Mouse (Mus musculus): ENCODE results near the gene Tmem182. TPM values are rescaled to one million over a fixed set of nuclear protein-coding genes. Genes with fewer than 3 reads are reported as not detected.

The Tmem182 gene
- polyA plus RNA-seq, 1 experiment from 2014 or later, result 17.7 TPM

- Histone ChIP-seq H3K4me1 (ENCODE audit: control insufficient read depth, insufficient read depth, low read length) (no peaks in the 10 kb centered on the region), H3K9ac (ENCODE audit: low read depth, low read length) (no peak overlapping the region), H3K36me3 (ENCODE audit: control insufficient read depth, insufficient read depth, low read length) (no peaks in the 10 kb centered on the region), H3K4me2 (no peak overlapping the region), H3K27me3 (ENCODE audit: control insufficient read depth, insufficient read depth, low read length) (no peaks in the 10 kb centered on the region), H3K27ac (ENCODE audit: low read depth, low read length) (no peak overlapping the region), H3K9me3 (replicated peaks; ENCODE audit: control insufficient read depth, low read length) (no peaks in the 10 kb centered on the region), H3K4me3 (ENCODE audit: low read depth, low read length) (no peak overlapping the region)
- no peak for ATAC-seq (replicated peaks; ENCODE audit: insufficient number of reproducible peaks, low FRiP score, low TSS enrichment)
- whole genome bisulfite sequencing (ENCODE audit: insufficient replicate concordance), result 36% methylated on average over 2 of the region's 2 CpGs
Measured at GRCm38 (mm10) chr1:40880527-40880926, 75.1 kb downstream of the Tmem182 start.

DNA sequence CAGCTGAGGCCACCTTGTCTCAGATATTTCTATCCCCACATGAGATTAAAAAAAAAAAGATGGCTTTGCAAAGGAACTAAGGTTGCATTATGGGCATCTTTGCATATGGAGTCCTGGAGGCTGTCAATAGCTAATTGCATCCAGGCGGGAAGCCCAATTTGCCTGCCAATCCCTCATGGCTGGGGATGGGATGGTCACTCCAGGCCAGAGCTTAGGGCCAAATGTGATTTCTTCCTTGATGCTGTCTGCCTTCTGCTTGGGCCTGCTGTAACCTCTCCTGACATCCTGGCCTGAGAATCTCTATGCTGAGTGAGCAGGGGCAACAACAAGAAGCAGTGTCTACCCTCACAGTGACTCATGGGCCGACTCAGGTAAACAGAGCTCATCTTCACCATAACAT is 78.5 kb downstream of the Tmem182 start:
- ATAC-seq (replicated peaks; ENCODE audit: insufficient number of reproducible peaks, low FRiP score, low TSS enrichment), result no peak
- WGBS (ENCODE audit: insufficient replicate concordance), result 75% methylated on average over 2 of the region's 2 CpGs
- Histone ChIP-seq H3K9me3 (replicated peaks; ENCODE audit: control insufficient read depth, low read length) (no peaks in the 10 kb centered on the region), H3K4me3 (ENCODE audit: low read depth, low read length) (no peak overlapping the region), H3K27me3 (ENCODE audit: control insufficient read depth, insufficient read depth, low read length) (no peaks in the 10 kb centered on the region), H3K36me3 (ENCODE audit: control insufficient read depth, insufficient read depth, low read length) (no peaks in the 10 kb centered on the region), H3K27ac (ENCODE audit: low read depth, low read length) (no peak overlapping the region), H3K4me1 (ENCODE audit: control insufficient read depth, insufficient read depth, low read length) (no peaks in the 10 kb centered on the region), H3K9ac (ENCODE audit: low read depth, low read length) (no peak overlapping the region), H3K4me2 (no peak overlapping the region)

- no peaks in the 10 kb centered on the region for H3K36me3 ChIP-seq (ENCODE audit: control insufficient read depth, insufficient read depth, low read length)
- H3K4me2 ChIP-seq, result no peak overlapping the region
- no peak overlapping the region for H3K27ac ChIP-seq (ENCODE audit: low read depth, low read length)
- H3K4me1 ChIP-seq (ENCODE audit: control insufficient read depth, insufficient read depth, low read length), result no peaks in the 10 kb centered on the region
- H3K9ac ChIP-seq (ENCODE audit: low read depth, low read length), result no peak overlapping the region
- ATAC-seq (replicated peaks; ENCODE audit: insufficient number of reproducible peaks, low FRiP score, low TSS enrichment), result no peak
- H3K27me3 ChIP-seq (ENCODE audit: control insufficient read depth, insufficient read depth, low read length), result no peaks in the 10 kb centered on the region
- 73% methylated on average over 6 of the region's 6 CpGs for WGBS (ENCODE audit: insufficient replicate concordance)
- H3K4me3 ChIP-seq (ENCODE audit: low read depth, low read length), result no peak overlapping the region
- no peaks in the 10 kb centered on the region for H3K9me3 ChIP-seq (replicated peaks; ENCODE audit: control insufficient read depth, low read length)
Measured at GRCm38 (mm10) chr1:40884943-40885342, 79.5 kb downstream of the Tmem182 start.

DNA sequence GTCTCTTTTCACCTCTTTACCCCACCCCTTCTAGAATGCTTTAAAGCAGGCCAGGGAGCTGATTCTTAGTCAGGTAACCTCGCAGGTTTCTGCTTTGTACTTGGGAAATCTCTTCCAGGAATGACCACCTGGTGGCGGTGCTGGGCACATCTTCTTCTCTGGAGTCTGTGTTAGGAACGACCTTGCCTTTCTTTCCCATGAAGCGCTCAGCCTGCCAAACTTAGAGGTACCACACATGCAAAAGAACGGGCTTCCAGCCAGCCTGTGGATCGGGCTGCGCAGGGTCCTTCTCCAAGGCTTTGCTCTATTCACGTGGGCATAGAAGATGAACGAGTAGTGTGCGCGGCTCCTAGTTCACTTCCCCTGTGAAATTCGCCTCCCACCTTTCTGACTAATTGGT is 82.3 kb downstream of the Tmem182 start:
- Histone ChIP-seq H3K36me3 (ENCODE audit: control insufficient read depth, insufficient read depth, low read length) (no peaks in the 10 kb centered on the region), H3K4me2 (no peak overlapping the region), H3K27ac (ENCODE audit: low read depth, low read length) (no peak overlapping the region), H3K27me3 (ENCODE audit: control insufficient read depth, insufficient read depth, low read length) (0 out of 2 replicates have a peak, but pooled peaks cover 2% of the 10 kb centered on the region), H3K9me3 (replicated peaks; ENCODE audit: control insufficient read depth, low read length) (no peaks in the 10 kb centered on the region), H3K4me3 (ENCODE audit: low read depth, low read length) (no peak overlapping the region), H3K4me1 (ENCODE audit: control insufficient read depth, insufficient read depth, low read length) (no peaks in the 10 kb centered on the region), H3K9ac (ENCODE audit: low read depth, low read length) (no peak overlapping the region)
- WGBS (ENCODE audit: insufficient replicate concordance), result 41% methylated on average over 12 of the region's 12 CpGs
- ATAC-seq (replicated peaks; ENCODE audit: insufficient number of reproducible peaks, low FRiP score, low TSS enrichment), result no peak

- H3K4me2 ChIP-seq, result no peak overlapping the region
- 0 out of 2 replicates have a peak, but pooled peaks cover 2% of the 10 kb centered on the region for H3K27me3 ChIP-seq (ENCODE audit: control insufficient read depth, insufficient read depth, low read length)
- H3K27ac ChIP-seq (ENCODE audit: low read depth, low read length), result no peak overlapping the region
- ATAC-seq (replicated peaks; ENCODE audit: insufficient number of reproducible peaks, low FRiP score, low TSS enrichment), result no peak
- no peaks in the 10 kb centered on the region for H3K9me3 ChIP-seq (replicated peaks; ENCODE audit: control insufficient read depth, low read length)
- no peaks in the 10 kb centered on the region for H3K4me1 ChIP-seq (ENCODE audit: control insufficient read depth, insufficient read depth, low read length)
- no peak overlapping the region for H3K9ac ChIP-seq (ENCODE audit: low read depth, low read length)
- 84% methylated on average over 8 of the region's 8 CpGs for WGBS (ENCODE audit: insufficient replicate concordance)
- H3K36me3 ChIP-seq (ENCODE audit: control insufficient read depth, insufficient read depth, low read length), result no peaks in the 10 kb centered on the region
- no peak overlapping the region for H3K4me3 ChIP-seq (ENCODE audit: low read depth, low read length)
Measured at GRCm38 (mm10) chr1:40888396-40889040, 83.1 kb downstream of the Tmem182 start.

- Histone ChIP-seq H3K9ac (ENCODE audit: low read depth, low read length) (no peak overlapping the region), H3K4me2 (no peak overlapping the region), H3K4me3 (ENCODE audit: low read depth, low read length) (no peak overlapping the region), H3K36me3 (ENCODE audit: control insufficient read depth, insufficient read depth, low read length) (no peaks in the 10 kb centered on the region), H3K4me1 (ENCODE audit: control insufficient read depth, insufficient read depth, low read length) (no peaks in the 10 kb centered on the region), H3K9me3 (replicated peaks; ENCODE audit: control insufficient read depth, low read length) (no peaks in the 10 kb centered on the region), H3K27me3 (ENCODE audit: control insufficient read depth, insufficient read depth, low read length) (0 out of 2 replicates have a peak, but pooled peaks cover 2% of the 10 kb centered on the region), H3K27ac (ENCODE audit: low read depth, low read length) (no peak overlapping the region)
- no peak for ATAC-seq (replicated peaks; ENCODE audit: insufficient number of reproducible peaks, low FRiP score, low TSS enrichment)
- WGBS (ENCODE audit: insufficient replicate concordance), result 91% methylated on average over 14 of the region's 14 CpGs
Measured at GRCm38 (mm10) chr1:40889617-40890016, 84.2 kb downstream of the Tmem182 start.

DNA sequence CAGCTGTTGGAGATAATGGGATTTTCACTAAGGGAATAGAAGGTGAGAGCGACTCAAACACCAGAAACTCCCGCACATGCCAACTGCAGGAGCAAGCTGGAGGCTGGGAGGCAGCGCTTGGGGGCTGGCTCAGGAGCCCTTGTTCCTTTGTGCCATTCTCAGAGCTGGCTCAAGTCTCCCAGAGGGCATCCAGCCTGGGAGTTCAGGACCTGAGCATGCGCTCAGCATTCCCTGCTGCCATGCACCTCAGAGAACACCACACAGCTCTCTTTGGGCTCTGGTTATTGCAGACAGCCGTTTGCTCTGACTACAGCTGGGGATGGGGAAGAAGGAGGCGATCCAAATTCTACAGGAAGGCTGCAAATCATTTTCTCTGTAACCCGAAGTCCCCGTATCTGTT is 84.8 kb downstream of the Tmem182 start:
- Histone ChIP-seq H3K4me1 (ENCODE audit: control insufficient read depth, insufficient read depth, low read length) (no peaks in the 10 kb centered on the region), H3K9ac (ENCODE audit: low read depth, low read length) (no peak overlapping the region), H3K9me3 (replicated peaks; ENCODE audit: control insufficient read depth, low read length) (no peaks in the 10 kb centered on the region), H3K27me3 (ENCODE audit: control insufficient read depth, insufficient read depth, low read length) (0 out of 2 replicates have a peak, but pooled peaks cover 2% of the 10 kb centered on the region), H3K27ac (ENCODE audit: low read depth, low read length) (no peak overlapping the region), H3K4me3 (ENCODE audit: low read depth, low read length) (no peak overlapping the region), H3K4me2 (no peak overlapping the region), H3K36me3 (ENCODE audit: control insufficient read depth, insufficient read depth, low read length) (no peaks in the 10 kb centered on the region)
- 62% methylated on average over 8 of the region's 8 CpGs for WGBS (ENCODE audit: insufficient replicate concordance)
- no peak for ATAC-seq (replicated peaks; ENCODE audit: insufficient number of reproducible peaks, low FRiP score, low TSS enrichment)

- no peak for ATAC-seq (replicated peaks; ENCODE audit: insufficient number of reproducible peaks, low FRiP score, low TSS enrichment)
- no peak overlapping the region for H3K4me3 ChIP-seq (ENCODE audit: low read depth, low read length)
Measured at GRCm38 (mm10) chr1:40903712-40904111, 98.3 kb downstream of the Tmem182 start.

More at GRCm38 (mm10) chr1:40903712-40904111, 98.3 kb downstream of the Tmem182 start:
- no peaks in the 10 kb centered on the region for H3K4me1 ChIP-seq (ENCODE audit: control insufficient read depth, insufficient read depth, low read length)
- no peaks in the 10 kb centered on the region for H3K27me3 ChIP-seq (ENCODE audit: control insufficient read depth, insufficient read depth, low read length)
- H3K9ac ChIP-seq (ENCODE audit: low read depth, low read length), result no peak overlapping the region
- H3K36me3 ChIP-seq (ENCODE audit: control insufficient read depth, insufficient read depth, low read length), result no peaks in the 10 kb centered on the region
- H3K27ac ChIP-seq (ENCODE audit: low read depth, low read length), result no peak overlapping the region
- no peak overlapping the region for H3K4me2 ChIP-seq
- H3K9me3 ChIP-seq (replicated peaks; ENCODE audit: control insufficient read depth, low read length), result no peaks in the 10 kb centered on the region
